ENCODE assay signal across 13 mouse cellular contexts in the genomic region with DNA sequence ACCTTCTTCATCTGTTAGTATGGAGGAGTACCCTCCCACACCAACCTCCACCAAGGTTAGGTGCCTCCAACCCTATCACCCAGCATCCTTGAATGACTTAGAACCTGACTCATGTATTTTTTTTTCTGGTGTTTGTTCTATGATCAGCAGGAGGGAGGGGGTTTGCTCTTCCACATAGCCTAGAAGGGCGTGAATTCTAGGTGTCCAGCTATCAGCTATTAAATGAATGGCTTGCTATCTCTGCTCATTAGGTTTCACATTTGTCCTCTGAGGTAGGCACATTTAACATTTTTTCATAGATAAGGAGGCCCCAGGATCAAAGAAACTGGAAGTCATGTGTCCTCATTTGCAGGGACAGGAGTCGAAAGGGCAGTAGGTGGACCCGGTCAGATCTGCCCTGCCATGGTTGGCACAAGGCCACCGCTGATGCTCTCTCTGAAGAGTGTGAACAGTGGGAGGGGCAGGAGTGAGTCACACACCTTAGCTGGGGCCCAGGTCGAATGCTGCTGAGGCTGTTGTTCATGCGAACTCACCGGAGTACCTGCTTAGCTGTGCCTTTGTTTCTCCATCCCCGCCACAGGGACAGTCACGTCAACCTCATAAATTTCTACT.
DNase-seq lines count a peak whose midpoint lies in the region; ATAC-seq and TF ChIP-seq lines count a peak whose summit lies in the region.
"Had no signal": no experiment of that assay in that cellular context is flagged by ENCODE, and none has a peak within 500 bp of the region (broad histone marks: within the 10 kb centered on the region; RNA-seq: fewer than 3 reads in every experiment).

No protein-coding gene starts in this region.

- H3K4me1 ChIP-seq in kidney, embryonic 15.5 days, result peaks cover 15% of the 10 kb centered on the region
- H3K4me1 ChIP-seq in small intestine, adult 2 months (ENCODE audit: control insufficient read depth, insufficient read depth, insufficient read length, low read length), result peaks cover 32% of the 10 kb centered on the region

- 70% methylated on average over 9 of the region's 9 CpGs for WGBS in kidney, embryonic 15.5 days
- 27% methylated on average over 9 of the region's 9 CpGs for WGBS in small intestine, adult 2 months

- TF ChIP-seq POLR2A in small intestine, adult 2 months (IDR thresholded peaks at IDR 0.05; ENCODE audit: low read depth, low read length), result no peak

- H3K27ac ChIP-seq in kidney, embryonic 15.5 days, result no peak overlapping the region
- peak overlapping the region; percentile 87 for H3K27ac ChIP-seq in small intestine, adult 2 months (ENCODE audit: insufficient read depth, low read depth, low read length)
- H3K27ac ChIP-seq: limb, embryonic 13.5 days; midbrain, embryonic 15.5 days had no signal

- no peaks in the 10 kb centered on the region for H3K9me3 ChIP-seq in kidney, embryonic 15.5 days (replicated peaks)
- H3K9me3 ChIP-seq: limb, embryonic 13.5 days; midbrain, embryonic 15.5 days had no signal

- TF ChIP-seq CTCF in small intestine, adult 2 months (IDR thresholded peaks at IDR 0.05; ENCODE audit: extremely low read depth, insufficient read length, insufficient replicate concordance, low read depth, low read length), result no peak

- peak; percentile 15 to 38 for DNase-seq in kidney, adult 8-10 months
- peak; percentile 65 to 84 for DNase-seq in adrenal gland, adult (ENCODE audit: inconsistent age in 2 of 2, low spot score in 1 of 2)
- peak; percentile 44 for DNase-seq in adrenal gland, postnatal 25 days
- no peak for DNase-seq in lung, postnatal 36 days
- DNase-seq in lung, postnatal 4 days, result no peak
- DNase-seq: heart, postnatal 10 days had no signal

- H3K36me3 ChIP-seq in kidney, embryonic 15.5 days, result no peaks in the 10 kb centered on the region
- H3K36me3 ChIP-seq in small intestine, adult 2 months (ENCODE audit: control insufficient read depth, insufficient read depth, low read length), result no peaks in the 10 kb centered on the region
- H3K36me3 ChIP-seq: limb, embryonic 13.5 days; midbrain, embryonic 15.5 days had no signal

- ATAC-seq in kidney, embryonic 15.5 days (replicated peaks; ENCODE audit: low FRiP score), result no peak
- ATAC-seq: forebrain, embryonic 16.5 days; hindbrain, embryonic 16.5 days; midbrain, embryonic 15.5 days; Patski had no signal

- H3K4me2 ChIP-seq in kidney, embryonic 15.5 days, result no peak overlapping the region
- H3K4me2 ChIP-seq: limb, embryonic 13.5 days; midbrain, embryonic 15.5 days had no signal

- no peak overlapping the region for H3K9ac ChIP-seq in kidney, embryonic 15.5 days
- H3K9ac ChIP-seq: limb, embryonic 13.5 days; midbrain, embryonic 15.5 days had no signal

- peaks cover 14% of the 10 kb centered on the region for H3K27me3 ChIP-seq in kidney, embryonic 15.5 days
- no peaks in the 10 kb centered on the region for H3K27me3 ChIP-seq in small intestine, adult 2 months (ENCODE audit: control insufficient read depth, insufficient read depth, low read length)
- H3K27me3 ChIP-seq: midbrain, embryonic 15.5 days had no signal

- H3K4me3 ChIP-seq in kidney, embryonic 15.5 days (replicated peaks), result no peak overlapping the region
- H3K4me3 ChIP-seq in small intestine, adult 2 months (ENCODE audit: low read depth, low read length), result no peak overlapping the region
- H3K4me3 ChIP-seq: limb, embryonic 13.5 days; midbrain, embryonic 15.5 days had no signal

Comparison
In these comparisons a context has a peak if more than half of its experiments do, and no peak if none do; other contexts are left out.
1. DNase-seq: peak in kidney, adult 8-10 months (2 of 2), adrenal gland, adult (2 of 2) and adrenal gland, postnatal 25 days (single experiment); none in lung, postnatal 36 days (single experiment) and lung, postnatal 4 days (0 of 2).